Mouse (Mus musculus): ENCODE data around the gene Klf16. TPM values are rescaled to one million over a fixed set of nuclear protein-coding genes. Genes with fewer than 3 reads are reported as not detected.
"Not testable (repeated sequence)": the region's sequence is repeated elsewhere in the genome, so short reads cannot be mapped to it uniquely, and the experiment has no call there.

The Klf16 gene
- polyA plus RNA-seq, 1 experiment from 2014 or later = 8.1 TPM

- Histone ChIP-seq H3K27me3 (no peaks in the 10 kb centered on the region), H3K4me2 (replicated peaks) (no peak overlapping the region), H3K27ac (no peak overlapping the region), H3K9me3 (replicated peaks) (no peaks in the 10 kb centered on the region), H3K4me3 (no peak overlapping the region), H3K4me1 (no peaks in the 10 kb centered on the region), H3K9ac (no peak overlapping the region), H3K36me3 (peaks cover 49% of the 10 kb centered on the region)
- 90% methylated on average over 6 of the region's 6 CpGs for WGBS
- ATAC-seq (ENCODE audit: low FRiP score) = no peak
These were observed 37.2 kb upstream of the Klf16 start for GRCm38 (mm10) chr10:80614351-80614750.

DNA sequence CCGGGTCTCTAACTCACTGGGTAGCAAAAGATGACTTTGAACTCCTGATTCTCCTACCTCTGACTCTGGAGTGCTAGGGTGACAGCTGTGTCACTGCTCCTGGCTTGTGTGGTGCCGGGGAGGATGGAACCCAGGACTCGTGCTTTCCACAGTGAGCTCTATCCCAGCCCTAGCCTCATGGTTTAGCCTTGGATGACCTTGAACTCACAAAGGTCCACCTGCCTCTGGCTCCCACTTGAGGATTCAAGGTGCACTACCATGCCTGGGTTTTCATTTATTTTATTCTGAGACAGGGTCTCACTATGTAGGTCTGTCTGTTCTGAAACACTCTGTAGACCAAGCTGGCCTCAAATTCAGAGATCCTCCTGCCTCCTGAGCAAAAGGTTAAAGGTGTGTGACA, 36.7 kb upstream of the Klf16 start:
- H3K9ac ChIP-seq = no peak overlapping the region
- H3K27me3 ChIP-seq = no peaks in the 10 kb centered on the region
- H3K9me3 ChIP-seq (replicated peaks) = no peaks in the 10 kb centered on the region
- no peak for ATAC-seq (ENCODE audit: low FRiP score)
- H3K27ac ChIP-seq = no peak overlapping the region
- H3K36me3 ChIP-seq = peaks cover 54% of the 10 kb centered on the region
- WGBS = 84% methylated on average over 3 of the region's 3 CpGs
- H3K4me1 ChIP-seq = no peaks in the 10 kb centered on the region
- H3K4me2 ChIP-seq (replicated peaks) = no peak overlapping the region
- H3K4me3 ChIP-seq = no peak overlapping the region

- no peak for ATAC-seq (ENCODE audit: low FRiP score)
- 93% methylated on average over 3 of the region's 3 CpGs for WGBS
- Histone ChIP-seq H3K4me3 (no peak overlapping the region), H3K9ac (no peak overlapping the region), H3K4me1 (no peaks in the 10 kb centered on the region), H3K4me2 (replicated peaks) (no peak overlapping the region), H3K36me3 (peaks cover 73% of the 10 kb centered on the region), H3K27me3 (no peaks in the 10 kb centered on the region), H3K27ac (no peak overlapping the region), H3K9me3 (replicated peaks) (no peaks in the 10 kb centered on the region)
These were observed 34.8 kb upstream of the Klf16 start for GRCm38 (mm10) chr10:80611905-80612304.

- ATAC-seq (ENCODE audit: low FRiP score) = no peak
- Histone ChIP-seq H3K9me3 (replicated peaks) (no peaks in the 10 kb centered on the region), H3K4me2 (replicated peaks) (no peak overlapping the region), H3K4me1 (no peaks in the 10 kb centered on the region), H3K27me3 (no peaks in the 10 kb centered on the region), H3K9ac (no peak overlapping the region), H3K4me3 (no peak overlapping the region), H3K36me3 (peaks cover 76% of the 10 kb centered on the region), H3K27ac (no peak overlapping the region)
- 86% methylated on average over 4 of the region's 4 CpGs for WGBS
These were observed 33.9 kb upstream of the Klf16 start for GRCm38 (mm10) chr10:80611024-80611423.

DNA sequence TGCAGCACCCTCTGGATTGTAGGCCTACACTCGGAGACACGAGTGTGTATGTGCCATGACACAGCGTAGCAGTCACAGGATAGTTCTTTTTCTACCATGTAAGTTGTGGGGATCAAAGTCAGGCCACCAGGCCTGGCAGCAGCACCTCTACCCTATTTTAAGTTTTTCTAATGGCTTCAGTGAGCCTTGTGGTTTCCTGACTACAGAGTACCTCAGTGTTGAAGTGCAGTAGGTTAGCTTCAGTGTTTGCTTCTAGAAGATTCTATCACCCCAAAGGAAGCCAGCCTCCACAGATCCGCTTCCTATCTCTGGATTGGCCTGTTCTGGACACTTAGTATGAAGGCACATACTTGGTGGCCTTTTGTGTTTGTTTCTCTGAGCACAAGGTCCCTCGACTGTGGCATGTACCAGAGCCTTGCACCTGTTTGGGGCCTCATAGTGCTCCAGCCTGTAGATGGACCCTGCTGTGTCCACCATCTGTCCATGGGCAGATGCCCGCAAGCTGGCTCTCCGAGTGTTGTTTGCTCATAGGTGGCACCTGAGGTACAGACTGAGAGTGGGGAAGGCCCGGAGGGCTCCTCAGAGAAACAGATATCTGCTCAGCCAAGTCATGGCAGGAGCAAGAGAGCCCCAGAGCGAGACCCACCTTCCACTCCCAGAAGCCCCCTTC, 33.1 kb upstream of the Klf16 start:
- Histone ChIP-seq H3K27ac (no peak overlapping the region), H3K4me2 (replicated peaks) (no peak overlapping the region), H3K36me3 (peaks cover 68% of the 10 kb centered on the region), H3K4me1 (no peaks in the 10 kb centered on the region), H3K9ac (no peak overlapping the region; the same call in 1 of the 2 replicates), H3K27me3 (no peaks in the 10 kb centered on the region), H3K9me3 (replicated peaks) (no peaks in the 10 kb centered on the region), H3K4me3 (no peak overlapping the region)
- no peak for ATAC-seq (ENCODE audit: low FRiP score)
- WGBS = 94% methylated on average over 9 of the region's 9 CpGs

GRCm38 (mm10) chr10:80609269-80609924, 32.3 kb upstream of the Klf16 start:
- Histone ChIP-seq H3K27me3 (no peaks in the 10 kb centered on the region), H3K4me2 (replicated peaks) (no peak overlapping the region), H3K9me3 (replicated peaks) (no peaks in the 10 kb centered on the region), H3K36me3 (peaks cover 59% of the 10 kb centered on the region), H3K9ac (no peak overlapping the region), H3K27ac (no peak overlapping the region), H3K4me1 (peaks cover 5% of the 10 kb centered on the region; the same call in 1 of the 2 replicates), H3K4me3 (no peak overlapping the region)
- 88% methylated on average over 10 of the region's 10 CpGs for WGBS
- no peak for ATAC-seq (ENCODE audit: low FRiP score)

GRCm38 (mm10) chr10:80608435-80608834, 31.3 kb upstream of the Klf16 start:
- Histone ChIP-seq H3K4me3 (no peak overlapping the region), H3K27ac (no peak overlapping the region), H3K9me3 (replicated peaks) (no peaks in the 10 kb centered on the region), H3K9ac (peak overlapping the region; percentile 14; the same call in 1 of the 2 replicates), H3K36me3 (peaks cover 51% of the 10 kb centered on the region), H3K27me3 (no peaks in the 10 kb centered on the region), H3K4me1 (peaks cover 14% of the 10 kb centered on the region), H3K4me2 (replicated peaks) (no peak overlapping the region)
- WGBS = 93% methylated on average over 3 of the region's 3 CpGs
- no peak for ATAC-seq (ENCODE audit: low FRiP score)

- Histone ChIP-seq H3K9ac (no peak overlapping the region), H3K4me2 (replicated peaks) (no peak overlapping the region), H3K4me1 (peaks cover 20% of the 10 kb centered on the region), H3K27ac (no peak overlapping the region), H3K9me3 (replicated peaks) (no peaks in the 10 kb centered on the region), H3K36me3 (peaks cover 41% of the 10 kb centered on the region), H3K4me3 (peak overlapping the region; percentile 3; the same call in 1 of the 2 replicates), H3K27me3 (no peaks in the 10 kb centered on the region)
- no peak for ATAC-seq (ENCODE audit: low FRiP score)
- WGBS = 94% methylated on average over 34 of the region's 34 CpGs
These were observed 29.7 kb upstream of the Klf16 start for GRCm38 (mm10) chr10:80606737-80607350.

DNA sequence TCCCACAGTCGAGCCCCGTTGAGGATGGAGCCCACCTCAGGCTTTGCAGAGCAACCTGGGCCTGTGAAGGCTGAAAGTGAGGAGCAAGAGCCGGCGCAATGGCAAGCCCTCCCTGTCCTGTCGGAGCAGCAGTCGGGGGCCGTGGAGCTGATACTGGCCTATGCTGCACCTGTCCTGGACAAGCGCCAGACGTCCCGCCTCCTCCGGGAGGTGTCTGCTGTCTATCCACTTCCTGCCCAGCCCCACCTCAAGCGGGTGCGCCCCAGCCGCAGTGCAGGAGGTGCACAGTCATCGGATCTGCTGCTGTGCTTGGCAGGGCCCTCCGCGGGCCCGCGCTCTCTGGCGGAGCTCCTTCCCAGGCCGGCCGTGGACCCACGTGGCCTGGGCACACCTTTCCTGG, 29.2 kb upstream of the Klf16 start:
- peak overlapping the region; percentile 3; the same call in 1 of the 2 replicates for H3K4me3 ChIP-seq

GRCm38 (mm10) chr10:80605721-80606120, 28.6 kb upstream of the Klf16 start, which contains the start of gene Gm49322:
Gene Gm49322, plus strand, starts transcription at chr10:80606021.
- WGBS = 89% methylated on average over 4 of the region's 4 CpGs

More for the DNA sequence above, 29.2 kb upstream of the Klf16 start:
- no peak for ATAC-seq (ENCODE audit: low FRiP score)
- Histone ChIP-seq H3K9ac (no peak overlapping the region), H3K27me3 (no peaks in the 10 kb centered on the region), H3K4me1 (peaks cover 20% of the 10 kb centered on the region), H3K27ac (no peak overlapping the region), H3K9me3 (replicated peaks) (no peaks in the 10 kb centered on the region), H3K4me2 (replicated peaks) (no peak overlapping the region), H3K36me3 (peaks cover 40% of the 10 kb centered on the region)
- 93% methylated on average over 23 of the region's 23 CpGs for WGBS

GRCm38 (mm10) chr10:80604988-80605387, 27.9 kb upstream of the Klf16 start:
- H3K27me3 ChIP-seq = no peaks in the 10 kb centered on the region
- WGBS = 90% methylated on average over 2 of the region's 2 CpGs
- no peak overlapping the region for H3K27ac ChIP-seq
- H3K4me1 ChIP-seq = peaks cover 20% of the 10 kb centered on the region
- no peak overlapping the region for H3K4me2 ChIP-seq (replicated peaks)
- H3K36me3 ChIP-seq = peaks cover 39% of the 10 kb centered on the region
- H3K9me3 ChIP-seq (replicated peaks) = no peaks in the 10 kb centered on the region
- no peak for ATAC-seq (ENCODE audit: low FRiP score)
- H3K4me3 ChIP-seq = no peak overlapping the region
- H3K9ac ChIP-seq = no peak overlapping the region

More at GRCm38 (mm10) chr10:80605721-80606120, 28.6 kb upstream of the Klf16 start, which contains the start of gene Gm49322:
- not testable (repeated sequence) for H3K9me3 ChIP-seq (replicated peaks); H3K27ac ChIP-seq; H3K9ac ChIP-seq; H3K27me3 ChIP-seq; H3K4me2 ChIP-seq (replicated peaks); ATAC-seq (ENCODE audit: low FRiP score)
- Histone ChIP-seq H3K36me3 (peaks cover 40% of the 10 kb centered on the region), H3K4me1 (peaks cover 20% of the 10 kb centered on the region), H3K4me3 (peak within 1 kb of the TSS; percentile 3; the same call in 1 of the 2 replicates)

- H3K4me2 ChIP-seq (replicated peaks) = peak overlapping the region; percentile 95
- 90% methylated on average over 7 of the region's 7 CpGs for WGBS
- H3K4me1 ChIP-seq = peaks cover 20% of the 10 kb centered on the region
- H3K9me3 ChIP-seq (replicated peaks) = no peaks in the 10 kb centered on the region
- peaks cover 30% of the 10 kb centered on the region for H3K36me3 ChIP-seq
- H3K27me3 ChIP-seq = no peaks in the 10 kb centered on the region
- H3K27ac ChIP-seq = no peak overlapping the region
- H3K9ac ChIP-seq = peak overlapping the region; percentile 71; the same call in 1 of the 2 replicates
- no peak for ATAC-seq (ENCODE audit: low FRiP score)
- H3K4me3 ChIP-seq = peak overlapping the region; percentile 60
These were observed 26.9 kb upstream of the Klf16 start for GRCm38 (mm10) chr10:80604001-80604509.
